Mouse (Mus musculus) spleen, postnatal 14 days (tissue): Measurements from ENCODE around the gene Hist1h2ap.
A peak's percentile ranks its signal among the peaks of the same experiment; 100 is the strongest.
"Not testable (repeated sequence)": the region's sequence is repeated elsewhere in the genome, so short reads cannot be mapped to it uniquely, and the experiment has no call there.

Source experiments
- DNase-seq, 2 experiments: peaks; one replicate each; pipeline ENCODE4 v3.0.0; 2021 to 2022; ENCODE audit warnings: low spot score in 2 of 2

Gene Hist1h2ap

GRCm38 (mm10) chr13:21810073-21810472 lies 23.2 kb downstream of the Hist1h2ap start, which contains the start of the genes Hist1h2bq and Hist1h2ao:
Gene Hist1h2bq (minus strand): TSS chr13:21810197.
Gene Hist1h2ao (plus strand): TSS chr13:21810465.
- not testable (repeated sequence) for DNase-seq

GRCm38 (mm10) chr13:21803058-21803457 lies 30.2 kb downstream of the Hist1h2ap start:
- DNase-seq = not testable (repeated sequence)

GRCm38 (mm10) chr13:21797163-21797562 lies 36.1 kb downstream of the Hist1h2ap start:
- not testable (repeated sequence) for DNase-seq

GRCm38 (mm10) chr13:21795584-21795983 lies 37.7 kb downstream of the Hist1h2ap start:
- no peak for DNase-seq

- DNase-seq = no peak
Observed at GRCm38 (mm10) chr13:21790601-21791283, 42.6 kb downstream of the Hist1h2ap start.

GRCm38 (mm10) chr13:21789925-21790324 lies 43.4 kb downstream of the Hist1h2ap start:
- no peak for DNase-seq

- no peak for DNase-seq
Observed at GRCm38 (mm10) chr13:21787760-21788593, 45.3 kb downstream of the Hist1h2ap start.

- DNase-seq = peak; percentile 70 to 77
Observed at GRCm38 (mm10) chr13:21786899-21787629, 46.2 kb downstream of the Hist1h2ap start, which contains the start of the genes Hist1h2an and Hist1h2bp. Gene Hist1h2an (minus strand): TSS chr13:21787218. Gene Hist1h2bp (plus strand): TSS chr13:21787461.

- no peak for DNase-seq
Observed at GRCm38 (mm10) chr13:21786189-21786898, 47.0 kb downstream of the Hist1h2ap start.

GRCm38 (mm10) chr13:21784311-21784710 lies 49.0 kb downstream of the Hist1h2ap start:
- DNase-seq = no peak

- DNase-seq = peak; percentile 25 to 26
Observed at GRCm38 (mm10) chr13:21783734-21784161, 49.6 kb downstream of the Hist1h2ap start.

GRCm38 (mm10) chr13:21783255-21783617 lies 50.1 kb downstream of the Hist1h2ap start, which contains the start of gene Hist1h3i:
Gene Hist1h3i (minus strand): TSS chr13:21783370.
- DNase-seq = peak; percentile 39 to 59
